Mouse (Mus musculus) thymus, adult 2 months (tissue): ENCODE data around the gene Ppm1h.

ENCODE experiments used
- CTCF ChIP-seq: fragments of 200-500 bp; IDR thresholded peaks from 2 replicates; pipeline ENCODE4 v1.5.1; 2012; ENCODE audit warnings: mild to moderate bottlenecking, control low read depth, low read length, moderate library complexity, borderline replicate concordance; ENCODE audit not compliant: control insufficient read depth, poor library complexity, insufficient read depth; ENCODE audit errors: extremely low read depth
- POLR2A ChIP-seq: fragments of 200-500 bp; IDR thresholded peaks from 2 replicates; pipeline ENCODE4 v1.6.1; 2012; ENCODE audit warnings: mild to moderate bottlenecking, low read length, control low read depth, moderate library complexity; ENCODE audit not compliant: control insufficient read depth, poor library complexity, insufficient read depth; ENCODE audit errors: extremely low read depth

DNA sequence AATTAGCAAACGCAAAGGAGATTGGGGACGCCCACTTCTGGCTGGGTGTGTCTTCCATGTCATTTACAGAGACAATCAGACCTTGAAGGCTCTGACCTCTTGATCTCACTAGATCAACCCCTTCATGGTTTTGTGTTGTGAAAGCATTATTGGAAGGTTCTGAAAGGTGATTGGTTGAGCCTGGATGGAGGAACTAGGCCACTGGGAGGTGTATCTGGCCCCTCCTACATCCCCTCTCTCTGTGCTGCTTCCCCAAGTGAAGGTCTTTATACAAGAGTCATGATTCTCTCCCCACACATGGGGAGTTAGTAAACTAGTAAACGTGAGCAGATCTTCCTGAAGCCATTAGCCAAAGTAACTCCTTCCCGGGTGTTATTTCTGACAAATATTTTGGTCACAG is 36.4 kb upstream of the Ppm1h start:
- TF ChIP-seq POLR2A (no peak), CTCF (no peak)
